Mouse (Mus musculus) MEL (cell line): ENCODE results near the gene Dppa2. TPM values are rescaled to one million over a fixed set of nuclear protein-coding genes. Genes with fewer than 3 reads are reported as not detected.

Experiments used
- DNase-seq: peaks from one replicate; pipeline ENCODE4 v3.0.0; 2011; ENCODE audit warnings: low read depth, low spot score
- H3K27ac ChIP-seq: 2 replicates; pipeline ENCODE4 v1.5.1; 2012; ENCODE audit warnings: low read depth, mild to moderate bottlenecking, control low read depth, low read length, moderate library complexity; ENCODE audit not compliant: control insufficient read depth
- H3K27me3 ChIP-seq, 2 experiments: fragments of 150-350 bp in 1 of 2; sonication (generic) in 1 of 2; 2 replicates each; pipeline ENCODE4 v1.6.1; 2012; ENCODE audit warnings: low read length in 2 of 2, mild to moderate bottlenecking in 2 of 2, improper control_type of control experiment in 1 of 2, moderate library complexity in 1 of 2; ENCODE audit not compliant: insufficient read depth in 2 of 2, control insufficient read depth in 1 of 2
- H3K36me3 ChIP-seq, 2 experiments: 2 replicates each; pipeline ENCODE4 v1.6.1; 2012 to 2014; ENCODE audit warnings: low read length in 2 of 2, improper control_type of control experiment in 1 of 2, inconsistent platforms in 1 of 2, mild to moderate bottlenecking in 1 of 2; ENCODE audit not compliant: insufficient read depth in 2 of 2, control insufficient read depth in 1 of 2
- H3K4me1 ChIP-seq, 2 experiments: fragments of 150-350 bp in 1 of 2; sonication (generic) in 1 of 2; 2 replicates each; pipeline ENCODE4 v1.6.1; 2012; ENCODE audit warnings: low read length in 2 of 2, improper control_type of control experiment in 1 of 2, mild to moderate bottlenecking in 1 of 2; ENCODE audit not compliant: insufficient read depth in 2 of 2, control insufficient read depth in 1 of 2
- H3K4me3 ChIP-seq, 2 experiments: fragments of 150-350 bp in 1 of 2; sonication (generic) in 1 of 2; 2 replicates each; pipeline ENCODE4 v1.5.1; 2012; ENCODE audit warnings: low read depth in 2 of 2, low read length in 2 of 2, mild to moderate bottlenecking in 2 of 2, moderate library complexity in 2 of 2, control low read depth in 1 of 2, improper control_type of control experiment in 1 of 2; ENCODE audit not compliant: control insufficient read depth in 1 of 2, insufficient read depth in 1 of 2
- H3K79me2 ChIP-seq: 2 replicates; pipeline ENCODE4 v1.6.1; 2012; ENCODE audit warnings: mild to moderate bottlenecking, low read length, moderate library complexity; ENCODE audit not compliant: control insufficient read depth, poor library complexity, insufficient read depth
- H3K9ac ChIP-seq: 2 replicates; pipeline ENCODE4 v1.6.1; 2012; ENCODE audit warnings: low read depth, mild to moderate bottlenecking, control low read depth, low read length, moderate library complexity; ENCODE audit not compliant: control insufficient read depth, poor library complexity, severe bottlenecking
- H3K9me3 ChIP-seq: fragments of 150-350 bp; sonication (generic); replicated peaks from 2 replicates; pipeline ENCODE4 v1.6.1; 2012; ENCODE audit warnings: mild to moderate bottlenecking, low read length, improper control_type of control experiment, moderate library complexity; ENCODE audit not compliant: insufficient read depth
- CHD1 ChIP-seq: IDR thresholded peaks from 2 replicates; pipeline ENCODE4 v1.6.1; 2012; ENCODE audit warnings: low read depth, mild to moderate bottlenecking, inconsistent platforms, low read length, improper control_type of control experiment
- CTCF ChIP-seq, 3 experiments: IDR thresholded peaks in 2 of 3; conservative IDR thresholded peaks in 1 of 3; 2 replicates each; pipeline ENCODE4 v1.5.1; 2011 to 2012; ENCODE audit warnings: low read length in 3 of 3, low read depth in 2 of 3, mild to moderate bottlenecking in 2 of 3, improper control_type of control experiment in 1 of 3, inconsistent platforms in 1 of 3, mixed read lengths in 1 of 3, moderate library complexity in 1 of 3; ENCODE audit not compliant: control insufficient read depth in 1 of 3, insufficient read depth in 1 of 3, poor library complexity in 1 of 3, severe bottlenecking in 1 of 3
- EP300 ChIP-seq, 2 experiments: IDR thresholded peaks; 2 replicates each; pipeline ENCODE4 v1.6.1; 2011; ENCODE audit warnings: improper control_type of control experiment in 2 of 2, low read length in 2 of 2, low read depth in 1 of 2, mild to moderate bottlenecking in 1 of 2
- ETS1 ChIP-seq: IDR thresholded peaks from 2 replicates; pipeline ENCODE4 v1.6.1; 2012; ENCODE audit warnings: low read depth, mild to moderate bottlenecking, inconsistent platforms, low read length, improper control_type of control experiment, moderate library complexity
- GABPA ChIP-seq: IDR thresholded peaks from 2 replicates; pipeline ENCODE4 v1.6.1; 2012; ENCODE audit warnings: low read depth, mild to moderate bottlenecking, inconsistent platforms, low read length, improper control_type of control experiment, moderate library complexity
- GATA1 ChIP-seq: IDR thresholded peaks from 2 replicates; pipeline ENCODE4 v1.6.1; 2011; ENCODE audit warnings: low read depth, low read length, improper control_type of control experiment
- JUND ChIP-seq: IDR thresholded peaks from 2 replicates; pipeline ENCODE4 v1.6.1; 2011; ENCODE audit warnings: low read depth, mild to moderate bottlenecking, improper control_type of control experiment, low read length
- KAT2A ChIP-seq: conservative IDR thresholded peaks from 2 replicates; pipeline ENCODE4 v1.6.1; 2012; ENCODE audit warnings: low read depth, low read length, improper control_type of control experiment, inconsistent platforms
- MAX ChIP-seq: IDR thresholded peaks from 2 replicates; pipeline ENCODE4 v1.6.1; 2011; ENCODE audit warnings: low read length, improper control_type of control experiment
- MAZ ChIP-seq: IDR thresholded peaks from 2 replicates; pipeline ENCODE4 v1.6.1; 2012; ENCODE audit warnings: low read depth, mild to moderate bottlenecking, inconsistent platforms, low read length, improper control_type of control experiment
- MEF2A ChIP-seq: IDR thresholded peaks from 2 replicates; pipeline ENCODE4 v1.6.1; 2014; ENCODE audit warnings: low read depth, mild to moderate bottlenecking, inconsistent platforms, low read length, improper control_type of control experiment; ENCODE audit not compliant: poor library complexity, insufficient replicate concordance, severe bottlenecking; ENCODE audit errors: extremely low read depth
- NRF1 ChIP-seq: IDR thresholded peaks from 2 replicates; pipeline ENCODE4 v1.6.1; 2014; ENCODE audit warnings: low read depth, mild to moderate bottlenecking, inconsistent platforms, low read length, improper control_type of control experiment, moderate library complexity; ENCODE audit not compliant: poor library complexity, insufficient read depth, severe bottlenecking
- POLR2A ChIP-seq, 2 experiments: IDR thresholded peaks; 2 replicates each; pipeline ENCODE4 v1.6.1; 2011 to 2012; ENCODE audit warnings: low read length in 2 of 2, mild to moderate bottlenecking in 2 of 2, control low read depth in 1 of 2, improper control_type of control experiment in 1 of 2, low read depth in 1 of 2, moderate library complexity in 1 of 2; ENCODE audit not compliant: control insufficient read depth in 1 of 2, insufficient read depth in 1 of 2, poor library complexity in 1 of 2
- POLR2AphosphoS2 ChIP-seq: IDR thresholded peaks from 2 replicates; pipeline ENCODE4 v1.6.1; 2011; ENCODE audit warnings: low read length, improper control_type of control experiment
- RAD21 ChIP-seq: IDR thresholded peaks from 2 replicates; pipeline ENCODE4 v1.6.1; 2011; ENCODE audit warnings: mild to moderate bottlenecking, low read depth, low read length, improper control_type of control experiment
- SIN3A ChIP-seq: IDR thresholded peaks from 2 replicates; pipeline ENCODE4 v1.6.1; 2012; ENCODE audit warnings: low read length, improper control_type of control experiment, inconsistent platforms
- SMC3 ChIP-seq: IDR thresholded peaks from 2 replicates; pipeline ENCODE4 v1.6.1; 2011; ENCODE audit warnings: low read depth, low read length, improper control_type of control experiment
- ZNF384 ChIP-seq: IDR thresholded peaks from 2 replicates; pipeline ENCODE4 v1.6.1; 2012; ENCODE audit warnings: low read depth, mild to moderate bottlenecking, inconsistent platforms, low read length, improper control_type of control experiment
- polyA plus RNA-seq, 2 experiments: library from polyadenylated mRNA; stranded (reverse) in 1 of 2; unstranded in 1 of 2; fragments of >175 nt in 1 of 2; fragments of >200 nt in 1 of 2; gene quantifications; 2 replicates each; pipeline versions ENCODE4 v1.2.1 to v1.2.4; 2012; ENCODE audit warnings: low replicate concordance in 2 of 2, low read depth in 1 of 2; ENCODE audit not compliant: insufficient read length in 2 of 2, insufficient read depth in 1 of 2, missing spikeins in 1 of 2
- total RNA-seq: library from RNA; depleted of rRNA; stranded (reverse); fragments of 300-350 nt; gene quantifications from 2 replicates; pipeline ENCODE4 v1.2.3, GENCODE M21; 2012

The Dppa2 gene
- total and polyA plus RNA-seq, 3 experiments = 0.18 TPM; not detected in 2

DNA sequence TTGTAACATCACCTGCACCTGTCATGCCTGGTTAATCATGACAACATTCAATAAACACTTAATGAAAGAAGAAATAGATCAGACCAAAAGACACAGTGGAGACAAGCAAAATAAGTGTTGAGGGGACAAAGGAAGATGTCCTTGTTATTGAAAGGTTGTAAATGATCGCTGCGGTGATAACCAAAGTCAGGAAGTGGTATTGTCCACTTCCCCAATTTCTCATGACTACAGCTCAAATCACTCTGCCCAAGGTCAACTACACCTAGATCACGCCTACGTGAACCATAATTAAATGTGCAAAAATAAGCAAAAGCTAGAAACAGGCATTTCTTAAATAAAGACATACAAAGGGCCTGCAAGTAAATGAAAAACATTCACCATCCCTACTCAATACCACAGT lies 44.2 kb upstream of the Dppa2 start:
- no peak overlapping the region for H3K4me3 ChIP-seq
- TF ChIP-seq ZNF384 = no peak
- TF ChIP-seq MAX = no peak
- TF ChIP-seq MEF2A = no peak
- no peak for TF ChIP-seq CTCF (IDR thresholded peaks at IDR 0.05 in 2 of 3, conservative IDR thresholded peaks at IDR 0.05 in 1 of 3; ENCODE audit: control insufficient read depth in 1 of 3, insufficient read depth in 1 of 3, low read depth in 2 of 3, low read length in 3 of 3, poor library complexity in 1 of 3, severe bottlenecking in 1 of 3)
- no peak for TF ChIP-seq RAD21
- TF ChIP-seq POLR2AphosphoS2 = no peak
- TF ChIP-seq GABPA = no peak
- TF ChIP-seq KAT2A = no peak

DNA sequence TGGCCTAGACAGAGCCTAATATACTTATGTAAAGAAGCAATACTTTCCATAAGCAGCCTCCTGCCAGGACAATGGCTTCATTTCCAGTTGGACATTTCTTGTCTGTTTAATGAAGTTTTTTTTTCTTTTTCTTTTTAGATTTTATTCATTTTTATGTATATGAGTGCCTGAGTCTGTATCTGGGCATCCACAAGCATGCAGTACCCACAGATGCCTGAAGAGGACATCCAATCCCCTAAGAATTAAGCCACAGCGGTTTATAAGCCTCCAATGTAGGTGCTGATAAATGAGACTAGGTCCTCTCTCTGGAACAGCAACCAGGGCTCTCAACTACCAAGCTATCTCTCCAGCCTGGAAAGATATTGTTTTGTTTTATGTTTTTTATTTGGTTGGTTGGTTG lies 40.8 kb upstream of the Dppa2 start:
- Histone ChIP-seq H3K9ac (no peak overlapping the region), H3K36me3 (no peaks in the 10 kb centered on the region), H3K79me2 (no peaks in the 10 kb centered on the region), H3K4me1 (no peaks in the 10 kb centered on the region), H3K27me3 (no peaks in the 10 kb centered on the region), H3K27ac (no peak overlapping the region), H3K4me3 (no peak overlapping the region), H3K9me3 (no peaks in the 10 kb centered on the region)
- DNase-seq = no peak
- TF ChIP-seq GABPA (no peak), MEF2A (no peak), ETS1 (no peak), EP300 (IDR thresholded peaks at IDR 0.05; ENCODE audit: low read depth in 1 of 2, low read length in 2 of 2) (no peak), JUND (no peak), POLR2A (IDR thresholded peaks at IDR 0.05; ENCODE audit: control insufficient read depth in 1 of 2, insufficient read depth in 1 of 2, low read depth in 1 of 2, low read length in 2 of 2, poor library complexity in 1 of 2) (no peak), CHD1 (no peak), MAZ (no peak), GATA1 (no peak), NRF1 (no peak), ZNF384 (no peak), SMC3 (no peak), SIN3A (no peak)

More for the DNA sequence above, 44.2 kb upstream of the Dppa2 start:
- no peak for DNase-seq
- Histone ChIP-seq H3K9me3 (no peaks in the 10 kb centered on the region), H3K27me3 (no peaks in the 10 kb centered on the region), H3K36me3 (no peaks in the 10 kb centered on the region), H3K9ac (no peak overlapping the region), H3K4me1 (no peaks in the 10 kb centered on the region), H3K79me2 (no peaks in the 10 kb centered on the region), H3K27ac (no peak overlapping the region)
